Mouse (Mus musculus) spleen, postnatal 14 days (tissue): ENCODE results near the gene Gpha2.

Experiments used
- DNase-seq, 2 experiments: peaks; one replicate each; pipeline ENCODE4 v3.0.0; 2021 to 2022; ENCODE audit warnings: low spot score in 2 of 2

Gpha2 gene

GRCm38 (mm10) chr19:6241274-6242107 is 15.3 kb downstream of the Gpha2 start, which contains the start of gene Atg2a:
TSS of gene Atg2a (plus strand) at chr19:6241668.
- peak; percentile 96 to 98 for DNase-seq

- DNase-seq, result peak in 1 of 2 experiments; percentile 55
Observed at GRCm38 (mm10) chr19:6242281-6242680, 16.1 kb downstream of the Gpha2 start.

- no peak for DNase-seq
Observed at GRCm38 (mm10) chr19:6243226-6243625, 17.0 kb downstream of the Gpha2 start.

GRCm38 (mm10) chr19:6245806-6246205 is 19.6 kb downstream of the Gpha2 start:
- DNase-seq, result no peak

- DNase-seq, result no peak
Observed at GRCm38 (mm10) chr19:6247526-6248300, 21.5 kb downstream of the Gpha2 start.

GRCm38 (mm10) chr19:6253021-6253420 is 26.8 kb downstream of the Gpha2 start:
- no peak for DNase-seq

GRCm38 (mm10) chr19:6260428-6260827 is 34.2 kb downstream of the Gpha2 start:
- DNase-seq, result no peak

GRCm38 (mm10) chr19:6260946-6261345 is 34.8 kb downstream of the Gpha2 start:
- DNase-seq, result no peak

GRCm38 (mm10) chr19:6261379-6261778 is 35.2 kb downstream of the Gpha2 start:
- DNase-seq, result no peak

- peak; percentile 65 to 81 for DNase-seq
Observed at GRCm38 (mm10) chr19:6262222-6262621, 36.0 kb downstream of the Gpha2 start.

GRCm38 (mm10) chr19:6262839-6263433 is 36.8 kb downstream of the Gpha2 start:
- DNase-seq, result no peak

- DNase-seq, result no peak
Observed at GRCm38 (mm10) chr19:6264200-6264599, 38.0 kb downstream of the Gpha2 start.

- DNase-seq, result no peak
Observed at GRCm38 (mm10) chr19:6264945-6265344, 38.8 kb downstream of the Gpha2 start.

GRCm38 (mm10) chr19:6265727-6266182 is 39.6 kb downstream of the Gpha2 start:
- no peak for DNase-seq

GRCm38 (mm10) chr19:6267306-6268169 is 41.4 kb downstream of the Gpha2 start:
- DNase-seq, result no peak

- peak; percentile 78 to 86 for DNase-seq
Observed at GRCm38 (mm10) chr19:6268170-6268528, 42.0 kb downstream of the Gpha2 start.

- DNase-seq, result no peak
Observed at GRCm38 (mm10) chr19:6268670-6269132, 42.5 kb downstream of the Gpha2 start.

- DNase-seq, result no peak
Observed at GRCm38 (mm10) chr19:6269798-6270475, 43.8 kb downstream of the Gpha2 start.

GRCm38 (mm10) chr19:6270661-6271060 is 44.5 kb downstream of the Gpha2 start:
- DNase-seq, result no peak

GRCm38 (mm10) chr19:6271206-6271605 is 45.0 kb downstream of the Gpha2 start:
- no peak for DNase-seq

GRCm38 (mm10) chr19:6272053-6272452 is 45.9 kb downstream of the Gpha2 start:
- DNase-seq, result no peak
